Mouse (Mus musculus) spleen, embryonic (tissue): ENCODE data around the gene Aldh3b3.
"Not testable (repeated sequence)": the region's sequence is repeated elsewhere in the genome, so short reads cannot be mapped to it uniquely, and the experiment has no call there.

Source experiments
- CTCF ChIA-PET: fragments of 350-600 bp; sonication (Branson Sonifier 250); formaldehyde crosslinking; loops from one replicate; lab custom pipeline; 2022; lab: Charles Lee

The Aldh3b3 gene

DNA sequence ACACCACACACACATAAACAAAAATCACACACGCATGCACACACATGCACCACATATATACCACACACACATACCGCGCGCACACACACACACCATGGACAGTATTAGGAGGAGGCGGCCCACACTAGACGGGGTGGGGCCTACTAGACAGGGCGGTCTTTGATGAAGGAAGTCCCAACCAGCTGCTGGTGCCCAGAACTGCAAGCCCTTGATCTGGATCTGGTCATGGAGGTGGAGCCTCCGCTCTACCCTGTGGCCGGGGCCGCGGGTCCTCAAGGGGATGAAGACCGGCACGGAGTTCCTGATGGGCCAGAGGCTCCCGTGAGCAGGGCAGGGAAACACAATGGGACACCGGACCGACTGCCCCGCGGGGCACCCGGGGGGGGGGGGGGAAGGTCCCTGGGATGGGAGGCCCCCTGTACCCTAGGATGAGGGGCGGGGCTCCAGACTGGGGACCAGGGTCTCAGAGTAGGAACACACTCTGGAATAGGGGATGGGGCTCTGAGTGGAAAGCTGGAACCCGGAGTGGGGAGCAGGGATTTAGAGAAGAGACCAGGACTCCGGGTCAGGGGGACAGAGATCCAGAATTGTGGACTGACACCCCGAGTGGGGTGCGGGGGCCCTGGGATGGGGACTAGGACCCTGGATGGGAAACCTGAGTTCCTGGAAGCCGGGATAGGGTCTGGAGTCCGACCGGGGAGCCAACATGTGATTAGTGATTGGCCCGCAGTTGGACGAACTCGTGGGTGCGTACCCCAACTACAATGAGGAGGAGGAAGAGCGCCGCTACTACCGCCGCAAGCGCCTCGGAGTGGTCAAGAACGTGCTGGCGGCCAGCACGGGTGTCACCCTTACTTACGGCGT, 23.2 kb upstream of the Aldh3b3 start, which contains the start of gene Unc93b1:
Gene Unc93b1, plus strand, starts transcription at position 155 of the 864 bp plus-strand sequence.
- CTCF ChIA-PET = interaction anchor here (0.5 to 0.9 kb wide), 3 partner anchors 9 to 298 kb away, joined by 3 to 4 read pairs (median 3); no protein-coding TSS in a partner anchor

DNA sequence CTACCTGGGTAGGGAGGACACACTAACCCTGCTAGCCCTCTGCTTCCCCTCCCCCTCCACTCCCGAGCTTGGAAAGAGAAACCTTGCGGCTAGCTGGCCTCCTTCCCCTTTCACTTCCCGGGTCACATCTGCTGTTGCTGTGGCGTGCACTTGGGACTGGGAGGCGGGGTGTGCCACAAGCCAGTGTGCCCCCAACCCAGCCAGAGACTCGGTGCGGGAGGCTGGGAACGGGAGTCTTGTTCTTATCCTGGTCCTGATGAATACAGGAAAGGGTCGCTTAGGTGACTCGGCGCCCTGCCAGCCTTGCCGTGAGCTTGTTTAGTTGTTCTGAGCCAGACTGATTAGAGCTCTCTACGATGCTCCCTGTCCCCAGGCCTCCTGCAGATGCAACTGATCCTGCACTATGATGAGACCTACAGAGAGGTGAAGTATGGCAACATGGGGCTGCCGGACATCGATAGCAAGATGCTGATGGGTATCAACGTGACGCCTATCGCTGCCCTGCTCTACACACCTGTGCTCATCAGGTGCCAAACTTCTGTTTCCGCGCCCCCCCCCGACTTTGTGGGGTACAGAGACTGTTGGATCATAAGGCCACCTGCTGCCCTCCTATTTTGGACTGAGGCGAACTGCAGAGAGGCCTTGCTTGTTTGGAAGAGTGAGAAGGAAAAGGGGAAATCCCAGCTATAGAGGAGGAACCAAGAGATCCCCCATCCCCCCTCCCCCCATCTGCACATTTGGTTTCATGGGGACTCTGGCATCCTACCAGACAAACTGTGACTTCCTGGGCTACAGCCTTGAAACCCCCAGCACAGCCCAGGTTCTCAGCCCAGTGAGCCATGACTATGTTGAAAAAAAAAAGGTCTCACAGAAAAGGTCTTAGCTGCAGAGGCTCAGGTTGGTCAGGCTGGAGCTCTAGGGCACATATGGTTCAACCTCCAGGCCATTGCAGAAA, 22.3 kb upstream of the Aldh3b3 start:
- CTCF ChIA-PET = interaction anchor here (0.5 to 0.9 kb wide), 3 partner anchors 8 to 23 kb away, joined by 3 read pairs; partner anchors contain the start of gene Ndufs8

DNA sequence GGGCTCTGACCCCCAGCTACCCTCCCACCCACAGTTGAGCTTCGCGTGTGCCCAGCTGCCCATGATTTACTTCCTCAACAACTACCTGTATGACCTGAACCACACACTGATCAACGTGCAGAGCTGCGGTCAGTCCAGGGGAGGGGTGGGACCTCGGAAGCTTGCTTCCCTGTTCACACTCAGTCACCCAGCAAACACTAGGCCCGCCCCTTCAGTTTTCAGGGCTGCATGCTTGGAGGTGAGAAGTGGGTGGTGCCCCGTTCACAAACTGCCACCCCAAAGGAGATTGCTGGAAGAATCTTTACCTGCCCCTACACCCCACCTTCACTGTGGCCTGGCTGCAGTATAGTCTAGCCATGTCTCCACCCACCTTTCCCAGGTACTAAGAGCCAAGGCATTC, 16.1 kb upstream of the Aldh3b3 start:
- CTCF ChIA-PET = interaction anchor here (1.0 kb wide), 1 partner anchor 20 kb away, joined by 3 read pairs; no protein-coding TSS in a partner anchor

DNA sequence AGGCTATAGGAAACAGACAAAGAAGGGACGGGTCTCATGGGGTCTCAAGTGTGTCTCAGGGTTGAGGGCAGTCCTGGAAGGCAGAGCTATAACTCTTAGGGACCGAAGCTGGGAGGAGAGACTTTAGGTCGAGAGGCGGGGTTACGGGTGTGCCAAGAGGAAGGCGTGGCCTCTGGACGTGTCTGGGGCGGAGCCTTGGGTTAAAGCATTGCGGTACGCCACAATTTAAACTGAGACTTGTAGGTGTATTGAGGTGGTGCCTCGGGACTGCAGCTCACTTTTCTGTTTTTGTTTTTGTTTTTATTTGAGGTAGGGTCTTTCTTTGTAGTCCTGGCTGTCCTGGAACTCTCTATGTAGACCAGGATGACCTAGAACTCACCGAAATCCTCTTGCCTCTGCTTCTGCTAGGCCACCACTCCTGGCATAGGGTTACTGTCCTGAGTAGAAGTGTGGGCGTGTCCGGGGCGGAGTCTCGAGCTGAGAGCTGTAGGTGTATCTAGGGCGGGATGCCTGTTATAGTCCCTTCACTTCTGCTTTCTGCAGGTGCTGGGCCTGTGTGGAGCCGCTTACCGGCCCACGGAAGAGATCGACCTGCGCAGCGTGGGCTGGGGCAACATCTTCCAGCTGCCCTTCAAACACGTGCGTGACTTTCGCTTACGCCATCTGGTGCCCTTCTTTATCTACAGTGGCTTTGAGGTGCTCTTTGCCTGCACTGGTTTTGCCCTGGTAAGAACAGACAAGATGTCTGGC, 15.3 kb upstream of the Aldh3b3 start:
- CTCF ChIA-PET = interaction anchor here (0.5 to 1.0 kb wide), 2 partner anchors 20 to 619 kb away, joined by 3 read pairs; no protein-coding TSS in a partner anchor

DNA sequence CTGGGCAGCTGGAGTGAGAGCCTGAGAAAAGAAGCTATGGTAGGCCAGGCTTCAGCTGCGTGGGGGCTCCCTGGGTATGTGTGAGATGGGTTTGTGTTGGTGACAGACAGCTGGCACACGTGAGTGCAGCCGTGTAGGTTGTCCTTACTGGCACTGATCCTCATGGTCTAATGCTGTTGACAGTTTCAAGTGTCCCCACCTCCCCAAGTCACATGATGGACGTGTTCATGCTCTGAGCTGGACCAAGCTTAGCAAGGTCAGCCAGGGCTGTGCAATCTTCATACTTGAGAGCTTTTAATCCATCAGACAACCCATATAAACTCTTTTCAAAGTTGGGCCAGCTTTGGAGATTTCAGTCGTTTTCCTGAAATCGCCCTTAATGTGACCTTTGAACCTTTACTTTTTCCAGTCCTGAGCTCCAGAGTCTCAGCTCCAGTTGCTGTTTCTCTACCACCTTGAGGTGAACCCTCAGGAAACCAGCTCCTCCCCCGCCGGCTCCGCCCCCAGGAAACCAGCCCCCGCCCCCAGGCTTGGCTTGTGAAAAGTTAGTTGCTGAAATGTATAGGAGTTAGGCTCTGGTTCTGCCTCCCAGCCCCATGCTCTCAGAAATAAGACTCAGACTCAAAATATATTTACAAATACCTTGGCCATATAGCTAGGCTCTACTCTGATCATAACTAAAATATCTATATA, 12.4 kb upstream of the Aldh3b3 start:
- CTCF ChIA-PET = interaction anchor here (0.5 to 1.0 kb wide), 2 partner anchors 35 to 95 kb away, joined by 3 read pairs; partner anchors contain the start of gene Chka

DNA sequence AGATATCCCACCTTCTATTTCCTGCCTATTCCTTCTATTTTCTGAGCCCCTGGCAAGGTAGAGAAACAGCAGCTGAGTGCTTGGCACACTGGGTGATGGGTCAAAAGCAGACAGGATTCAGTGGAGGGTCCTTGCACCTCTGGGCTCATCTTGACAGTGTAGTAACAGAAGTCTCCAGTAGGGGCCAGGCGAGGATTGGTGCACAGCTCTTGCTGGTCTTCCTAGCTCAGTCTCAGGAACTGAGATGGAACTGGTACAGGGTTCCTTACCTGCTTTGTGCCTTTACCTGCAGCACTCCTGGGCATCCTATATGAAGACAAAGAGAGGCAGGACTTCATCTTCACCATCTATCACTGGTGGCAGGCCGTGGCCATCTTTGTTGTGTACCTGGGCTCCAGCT, 11.7 kb upstream of the Aldh3b3 start:
- CTCF ChIA-PET = interaction anchor here (0.5 to 1.0 kb wide), 3 partner anchors 14 to 95 kb away, joined by 3 to 4 read pairs (median 3); partner anchors contain the start of gene Chka

DNA sequence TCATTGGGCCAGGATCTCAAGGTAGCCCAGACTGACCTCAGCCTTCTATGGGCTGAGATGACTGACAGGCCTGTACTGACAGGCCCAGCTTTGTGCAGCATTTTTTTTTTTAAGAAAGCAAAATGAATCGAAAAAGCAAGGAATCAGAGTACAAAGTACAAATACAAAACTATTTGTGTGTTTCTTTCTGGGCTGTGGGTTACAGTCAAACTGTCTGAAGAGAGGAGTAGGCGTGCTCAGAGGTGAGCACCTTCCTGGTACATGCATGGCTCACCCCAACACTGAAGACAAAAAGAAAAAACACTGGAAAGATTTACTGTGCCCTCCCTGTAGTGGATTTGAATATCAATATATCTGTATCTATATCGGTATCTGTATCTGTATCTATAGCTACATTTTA, 10.6 kb upstream of the Aldh3b3 start:
- CTCF ChIA-PET = no interaction called here

DNA sequence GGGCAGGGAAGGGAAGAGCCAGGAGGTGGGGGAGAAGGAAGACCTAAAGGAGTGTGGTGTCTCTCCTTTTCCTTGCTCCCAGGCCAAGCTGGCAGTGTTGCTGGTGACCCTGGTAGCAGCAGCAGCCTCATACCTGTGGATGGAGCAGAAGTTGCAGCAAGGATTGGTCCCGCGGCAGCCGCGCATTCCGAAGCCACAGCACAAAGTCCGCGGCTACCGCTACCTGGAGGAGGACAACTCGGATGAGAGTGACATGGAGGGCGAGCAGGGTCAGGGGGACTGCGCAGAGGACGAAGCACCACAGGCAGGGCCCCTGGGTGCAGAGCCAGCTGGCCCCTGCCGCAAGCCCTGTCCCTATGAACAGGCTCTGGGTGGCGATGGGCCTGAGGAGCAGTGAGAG, 9.9 kb upstream of the Aldh3b3 start:
- CTCF ChIA-PET = interaction anchor here (0.5 to 1.1 kb wide), 4 partner anchors 32 to 388 kb away, joined by 3 to 4 read pairs (median 4); no protein-coding TSS in a partner anchor

DNA sequence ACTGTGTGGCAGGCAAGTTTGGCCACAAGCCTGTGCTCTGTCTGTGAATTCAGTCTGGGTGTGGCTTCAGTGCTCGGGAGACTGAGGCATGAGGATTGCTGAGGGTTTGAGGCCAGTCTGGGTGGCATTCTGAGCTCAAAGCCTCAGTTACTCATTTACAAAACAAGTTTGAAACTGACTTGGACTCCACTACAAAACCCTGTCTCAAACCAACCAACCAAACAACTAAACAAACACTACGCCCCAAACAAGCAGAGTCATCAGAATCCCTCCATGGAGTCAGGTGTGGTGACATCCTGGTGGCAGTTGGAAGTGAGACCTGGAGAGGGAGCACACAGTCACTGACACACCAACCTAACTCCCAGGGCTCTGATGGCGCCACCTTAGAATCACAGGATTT, 8.1 kb upstream of the Aldh3b3 start:
- CTCF ChIA-PET = no interaction called here

DNA sequence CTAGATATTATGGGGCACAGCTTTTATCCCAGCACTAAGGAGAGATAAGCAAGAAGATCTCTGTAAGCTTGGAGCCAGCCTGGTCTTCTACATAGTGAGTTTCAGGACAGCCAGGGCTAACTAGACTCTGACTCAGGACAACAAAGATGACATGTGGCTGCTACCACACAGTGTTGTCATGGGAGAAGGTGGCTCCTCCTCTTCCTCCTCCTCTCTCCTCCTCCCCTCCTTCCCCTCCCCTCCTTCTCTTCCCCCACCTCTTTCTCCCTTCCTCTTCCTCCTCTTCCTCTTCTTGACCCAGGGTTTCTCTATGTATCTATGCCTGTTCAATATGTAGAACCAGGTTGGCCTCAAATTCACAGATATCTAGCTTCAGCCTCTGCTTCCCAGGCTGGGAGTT, 7.0 kb upstream of the Aldh3b3 start:
- CTCF ChIA-PET = no interaction called here

DNA sequence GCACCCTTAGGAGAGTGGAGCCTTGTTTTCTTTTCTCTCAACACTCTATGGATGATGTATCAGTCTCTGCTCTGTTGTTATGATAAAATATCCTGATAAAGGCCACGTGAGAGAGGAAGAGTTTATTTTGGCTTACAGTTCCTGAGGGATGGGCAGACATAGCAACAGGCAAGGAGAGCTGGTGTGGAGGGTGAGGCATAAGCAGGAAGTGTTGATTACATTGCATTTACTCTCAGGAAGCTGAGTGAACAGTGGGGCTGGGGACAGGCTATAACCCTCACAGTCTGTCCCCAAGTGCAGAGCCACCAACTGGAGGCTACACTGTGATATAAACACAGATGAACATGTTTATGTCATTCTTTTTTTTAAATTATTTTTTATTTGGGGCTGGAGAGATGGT, 6.3 kb upstream of the Aldh3b3 start:
- CTCF ChIA-PET = interaction anchor here (0.6 kb wide), 1 partner anchor 47 kb away, joined by 4 read pairs; no protein-coding TSS in a partner anchor

DNA sequence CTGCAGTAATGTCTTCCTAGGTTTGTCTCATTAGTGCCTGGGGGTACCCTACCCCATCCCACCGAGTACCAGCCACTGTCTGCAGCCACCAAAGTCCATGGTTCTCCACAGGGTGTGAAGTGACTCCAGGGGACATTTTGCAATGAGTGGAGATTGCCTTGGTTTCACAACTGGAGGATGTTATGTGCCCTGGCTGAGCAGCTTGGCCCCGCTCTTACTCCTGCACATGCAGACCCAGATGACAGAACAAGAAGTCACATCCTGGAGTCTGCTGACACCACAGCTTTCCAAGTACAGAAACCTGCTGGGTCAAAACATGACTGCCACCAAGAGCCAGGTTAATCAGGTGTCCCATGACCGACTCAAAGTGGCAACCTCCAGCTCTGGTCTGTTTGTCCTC, 3.4 kb upstream of the Aldh3b3 start:
- CTCF ChIA-PET = no interaction called here

DNA sequence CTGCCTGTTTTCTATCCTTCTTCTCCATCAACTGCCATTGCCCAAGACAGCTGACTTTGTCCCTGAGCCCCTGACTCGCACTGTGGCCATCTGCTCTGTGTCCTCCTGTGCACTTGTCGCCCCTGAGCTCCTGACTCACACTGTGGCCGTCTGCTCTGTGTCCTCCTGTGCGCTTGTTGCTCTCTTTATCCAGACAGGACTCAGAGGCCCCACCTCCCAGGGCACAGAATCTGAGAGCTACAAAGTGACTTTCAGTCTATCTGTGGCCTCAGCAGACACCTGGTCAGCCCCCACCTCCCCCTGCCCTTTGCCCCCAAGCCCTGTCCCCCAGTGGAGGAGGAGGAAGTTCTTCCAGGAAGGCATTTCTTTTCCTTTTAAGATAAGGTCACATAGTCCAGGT, 2.6 kb upstream of the Aldh3b3 start:
- CTCF ChIA-PET = no interaction called here

DNA sequence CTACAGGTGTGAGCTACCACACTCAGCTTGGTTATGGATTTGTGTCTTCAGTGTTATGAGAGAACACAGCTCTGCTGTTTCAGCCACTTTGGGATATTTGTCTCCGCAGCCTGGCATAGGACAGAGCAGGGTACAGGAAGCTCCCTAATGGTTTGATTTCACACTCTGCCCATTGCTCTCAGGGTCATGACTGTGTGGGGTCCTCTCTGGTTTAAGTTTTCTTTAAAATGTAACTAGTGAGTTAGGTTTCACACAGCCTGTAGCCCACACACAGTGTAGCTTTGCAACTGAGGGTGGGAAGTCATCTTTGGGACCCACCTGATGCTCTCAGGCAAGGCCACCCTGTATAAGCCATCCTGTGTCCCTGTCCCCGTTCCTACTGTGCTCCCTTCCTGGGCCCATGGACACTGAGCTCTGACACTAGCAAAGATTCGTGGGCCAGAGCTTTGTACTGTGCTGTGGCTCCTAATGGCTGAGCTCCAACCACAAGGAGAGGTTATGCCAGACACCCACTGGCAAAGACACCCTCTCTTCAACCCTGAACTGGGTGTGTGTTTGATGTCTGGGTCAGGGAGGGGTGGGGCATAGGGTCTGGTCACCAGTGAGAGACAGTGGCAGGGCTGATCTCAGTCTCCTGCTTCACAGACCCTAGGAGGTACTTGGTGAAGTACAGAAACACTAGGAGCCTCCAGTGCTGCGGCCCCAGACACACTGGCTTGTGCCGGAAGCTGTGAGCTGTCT, 979 bp upstream of the Aldh3b3 start:
- CTCF ChIA-PET = not testable (repeated sequence)

DNA sequence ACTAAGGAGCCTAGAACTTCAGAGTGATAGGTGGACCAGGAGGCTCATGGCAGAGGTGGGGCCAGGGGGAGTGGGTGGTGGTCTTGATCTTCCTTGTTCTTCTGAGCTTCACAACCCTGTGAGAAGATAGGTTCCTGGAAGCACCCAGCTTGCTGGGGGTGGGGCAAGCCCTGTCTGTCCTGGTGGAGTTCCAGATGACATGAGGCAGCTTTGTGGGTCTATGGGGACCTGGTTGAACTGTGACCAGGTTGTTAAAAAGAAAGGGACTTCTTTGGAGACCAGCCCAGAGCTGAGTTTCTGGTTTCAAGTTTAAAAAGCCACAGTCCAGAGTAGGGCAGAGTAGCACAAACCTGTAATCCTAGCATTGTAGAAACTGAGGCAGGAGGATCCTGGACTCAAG, 585 bp downstream of the Aldh3b3 start:
- CTCF ChIA-PET = no interaction called here

DNA sequence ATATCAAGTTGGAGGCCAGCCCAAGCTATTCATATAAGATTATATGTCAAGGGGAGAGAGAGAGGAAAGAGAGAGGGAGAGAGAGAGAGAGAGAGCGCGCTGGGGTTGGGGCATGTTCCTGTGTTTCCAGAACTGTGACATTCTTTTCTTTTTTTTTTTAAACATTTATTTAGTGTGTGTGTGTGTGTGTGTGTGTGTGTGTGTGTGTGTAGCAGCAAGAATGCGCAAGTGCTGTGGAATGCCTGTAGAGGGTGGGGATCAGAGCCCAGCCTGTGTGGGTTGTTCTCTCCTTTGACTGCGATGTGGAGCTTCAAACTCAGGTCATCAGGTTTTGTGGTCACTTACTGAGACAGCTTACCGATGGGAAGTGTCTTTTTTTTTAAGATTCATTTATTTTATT, 1.8 kb downstream of the Aldh3b3 start:
- CTCF ChIA-PET = interaction anchor here (0.6 kb wide), 2 partner anchors 13 to 229 kb away, joined by 3 to 4 read pairs; no protein-coding TSS in a partner anchor

DNA sequence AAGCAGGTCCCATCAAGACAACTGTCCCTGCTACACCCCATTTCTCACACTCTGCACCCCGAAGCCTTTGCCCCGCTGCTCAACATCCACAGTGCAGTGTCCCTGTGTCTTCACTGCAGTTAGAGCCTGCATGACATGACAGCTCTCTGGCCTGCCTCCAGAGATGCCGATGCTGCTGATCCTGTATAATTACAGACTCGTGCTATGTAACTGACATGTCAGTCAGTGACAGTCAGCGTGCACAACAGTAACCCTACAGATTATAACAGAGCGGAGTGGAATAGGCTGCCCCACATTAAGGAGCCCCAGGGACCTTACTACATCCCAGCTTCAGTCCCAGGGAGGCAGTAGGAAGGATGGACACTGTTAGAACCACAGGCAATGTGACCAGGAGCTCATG, 3.4 kb downstream of the Aldh3b3 start:
- CTCF ChIA-PET = not testable (repeated sequence)

DNA sequence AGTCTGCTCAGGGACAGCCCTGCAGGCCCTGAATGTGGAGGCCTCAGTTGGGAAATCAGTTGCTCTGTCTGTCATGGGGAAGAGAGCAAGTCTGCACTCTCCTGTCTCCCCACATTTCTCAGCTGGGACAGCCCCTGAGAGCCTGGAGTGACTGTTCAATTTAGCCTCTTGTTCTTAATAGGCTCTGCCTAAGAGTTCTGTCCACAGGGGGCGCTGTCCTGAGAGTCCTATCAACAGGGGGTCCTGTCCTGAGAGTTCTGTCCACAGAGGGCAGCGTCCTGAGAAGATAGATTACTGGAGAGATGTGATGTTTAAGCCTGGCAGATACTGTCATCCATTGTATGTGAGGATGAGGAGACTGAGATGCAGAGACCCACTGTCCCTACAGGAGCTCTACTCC, 4.0 kb downstream of the Aldh3b3 start:
- CTCF ChIA-PET = no interaction called here

DNA sequence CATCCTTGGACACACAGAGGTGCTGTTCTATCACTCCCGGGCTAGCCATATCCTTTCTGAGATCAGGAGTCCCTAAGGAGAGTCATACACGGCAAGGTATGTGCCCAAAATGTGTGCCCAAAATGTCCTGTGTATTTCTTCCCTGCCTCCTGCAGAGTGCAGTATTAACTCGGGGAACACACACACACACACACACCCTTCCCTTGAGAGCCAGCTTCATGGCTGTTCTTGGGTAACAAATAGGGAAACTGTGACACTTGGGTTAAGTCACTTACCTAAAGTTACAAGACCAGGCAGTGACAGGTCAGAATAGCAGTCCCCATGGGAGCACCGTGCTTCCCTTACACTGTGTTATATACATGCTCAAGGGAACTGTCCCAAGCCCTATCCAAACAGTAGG, 5.6 kb downstream of the Aldh3b3 start:
- CTCF ChIA-PET = no interaction called here
